Mouse (Mus musculus): ENCODE results near the gene Cd47.

Cd47 gene

GRCm38 (mm10) chr16:49892945-49893344 lies 92.6 kb downstream of the Cd47 start:
- TF ChIP-seq GATA4 (IDR thresholded peaks at IDR 0.05; ENCODE audit: insufficient replicate concordance, low read length) = no peak

- TF ChIP-seq GATA4 (IDR thresholded peaks at IDR 0.05; ENCODE audit: insufficient replicate concordance, low read length) = no peak
These were observed 94.3 kb downstream of the Cd47 start for GRCm38 (mm10) chr16:49894624-49895023.

GRCm38 (mm10) chr16:49896132-49896531 lies 95.8 kb downstream of the Cd47 start:
- TF ChIP-seq GATA4 (IDR thresholded peaks at IDR 0.05; ENCODE audit: insufficient replicate concordance, low read length) = no peak

DNA sequence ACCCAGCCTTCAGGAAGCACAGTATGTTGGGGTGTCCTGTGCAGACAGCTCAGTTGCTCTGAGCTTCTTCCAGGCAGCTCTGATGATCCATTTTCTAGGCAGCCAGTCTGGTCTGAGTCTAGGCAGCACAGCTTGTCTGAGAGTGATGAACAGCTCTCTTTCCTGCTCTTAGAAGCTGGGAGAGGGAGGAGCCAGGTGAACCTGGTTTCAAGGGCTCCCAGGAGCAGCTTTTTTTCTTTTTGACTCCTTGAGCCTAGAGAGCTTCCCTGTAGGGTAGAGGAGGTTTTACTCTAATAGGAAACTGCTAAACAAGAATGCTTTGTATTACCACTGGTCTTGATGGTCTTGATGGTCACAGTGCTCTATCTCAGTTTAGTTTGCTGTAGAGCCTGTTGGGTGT lies 101.1 kb downstream of the Cd47 start:
- no peak for TF ChIP-seq GATA4 (IDR thresholded peaks at IDR 0.05; ENCODE audit: insufficient replicate concordance, low read length)

- no peak for TF ChIP-seq GATA4 (IDR thresholded peaks at IDR 0.05; ENCODE audit: insufficient replicate concordance, low read length)
These were observed 101.8 kb downstream of the Cd47 start for GRCm38 (mm10) chr16:49902083-49902482.

- no peak for TF ChIP-seq GATA4 (IDR thresholded peaks at IDR 0.05; ENCODE audit: insufficient replicate concordance, low read length)
These were observed 104.1 kb downstream of the Cd47 start for GRCm38 (mm10) chr16:49904248-49904930.

GRCm38 (mm10) chr16:49905041-49905440 lies 104.7 kb downstream of the Cd47 start:
- TF ChIP-seq GATA4 (IDR thresholded peaks at IDR 0.05; ENCODE audit: insufficient replicate concordance, low read length) = no peak

DNA sequence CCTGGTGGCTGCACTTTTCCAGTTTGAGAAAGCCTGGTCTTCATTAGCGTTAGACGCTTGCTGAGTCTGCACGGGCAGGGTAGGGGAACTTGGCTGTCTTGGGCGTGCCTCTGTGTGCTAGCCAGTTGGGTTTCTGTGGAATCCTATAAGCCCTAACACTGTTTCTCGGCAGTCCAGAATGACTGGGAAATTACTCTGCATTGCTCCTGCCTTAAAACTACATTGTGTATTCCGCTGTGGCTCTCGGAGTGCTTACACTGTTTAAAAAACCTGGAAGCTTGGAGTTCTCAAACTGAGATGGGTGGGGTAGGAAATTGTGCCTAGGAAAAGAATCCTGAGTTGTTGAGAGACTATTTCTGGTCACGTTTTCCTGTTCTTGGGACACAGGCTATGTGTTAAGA lies 105.3 kb downstream of the Cd47 start:
- no peak for TF ChIP-seq GATA4 (IDR thresholded peaks at IDR 0.05; ENCODE audit: insufficient replicate concordance, low read length)

DNA sequence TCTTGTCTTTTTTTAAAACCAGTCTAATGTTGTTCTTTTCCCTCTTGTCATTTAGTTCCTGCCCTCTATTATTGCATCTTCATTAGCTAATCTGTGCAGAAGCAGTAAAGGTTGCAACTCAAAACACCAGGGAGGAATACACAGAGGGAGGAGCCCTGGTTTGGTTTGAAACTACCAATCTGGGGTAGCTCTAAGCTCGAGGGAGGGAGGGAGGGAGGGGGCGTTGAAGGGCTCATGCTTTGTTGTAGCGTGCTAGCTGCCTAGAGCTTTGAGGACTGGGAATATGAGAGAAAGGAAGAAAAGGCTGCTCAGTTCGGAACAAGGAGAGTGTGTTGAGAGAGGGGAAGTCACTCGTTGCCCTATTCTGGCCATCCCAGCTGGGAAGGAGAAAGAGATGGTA lies 105.7 kb downstream of the Cd47 start:
- no peak for TF ChIP-seq GATA4 (IDR thresholded peaks at IDR 0.05; ENCODE audit: insufficient replicate concordance, low read length)

DNA sequence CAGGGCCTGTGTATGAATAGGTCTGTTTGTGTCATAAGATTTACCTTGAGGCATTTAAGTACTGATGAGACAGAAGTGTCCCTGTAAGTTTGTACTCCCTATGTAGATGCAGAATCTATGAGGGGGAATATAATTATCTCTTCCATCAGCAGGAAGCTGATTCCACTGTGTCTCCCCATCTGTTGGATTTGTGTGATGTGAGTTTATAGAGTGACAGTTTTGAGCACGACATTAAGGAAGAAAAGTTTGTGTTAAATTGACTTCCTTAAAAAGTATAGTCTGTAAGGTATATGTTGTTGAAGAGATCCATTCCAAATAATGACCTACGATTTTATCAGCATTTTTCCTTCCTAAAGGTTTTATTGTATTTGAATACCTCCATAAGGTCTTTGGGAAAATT lies 106.6 kb downstream of the Cd47 start:
- no peak for TF ChIP-seq GATA4 (IDR thresholded peaks at IDR 0.05; ENCODE audit: insufficient replicate concordance, low read length)

DNA sequence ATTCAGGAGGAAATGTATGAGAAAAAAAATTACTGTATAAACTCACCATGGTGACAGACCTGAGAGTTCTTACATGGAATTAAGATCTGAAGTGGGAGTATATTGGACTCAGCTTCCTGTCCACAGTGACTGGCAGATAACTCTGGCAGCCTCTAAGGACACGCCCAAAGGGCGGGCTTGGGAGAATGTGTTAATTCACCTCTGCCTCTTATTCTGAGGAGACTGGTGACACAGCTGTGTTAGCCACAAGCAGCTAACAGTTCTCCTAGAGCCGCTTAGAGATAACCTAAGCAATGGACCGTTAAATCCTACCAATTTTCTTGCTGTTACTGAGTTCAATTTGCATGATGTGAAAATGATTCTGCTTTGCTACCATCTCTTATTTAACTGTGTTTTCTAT lies 107.0 kb downstream of the Cd47 start:
- no peak for TF ChIP-seq GATA4 (IDR thresholded peaks at IDR 0.05; ENCODE audit: insufficient replicate concordance, low read length)

- no peak for TF ChIP-seq GATA4 (IDR thresholded peaks at IDR 0.05; ENCODE audit: insufficient replicate concordance, low read length)
These were observed 109.2 kb downstream of the Cd47 start for GRCm38 (mm10) chr16:49909536-49909935.

GRCm38 (mm10) chr16:49914094-49914493 lies 113.8 kb downstream of the Cd47 start:
- TF ChIP-seq GATA4 (IDR thresholded peaks at IDR 0.05; ENCODE audit: insufficient replicate concordance, low read length) = no peak

GRCm38 (mm10) chr16:49915532-49916476 lies 115.5 kb downstream of the Cd47 start:
- TF ChIP-seq GATA4 (IDR thresholded peaks at IDR 0.05; ENCODE audit: insufficient replicate concordance, low read length) = no peak

- TF ChIP-seq GATA4 (IDR thresholded peaks at IDR 0.05; ENCODE audit: insufficient replicate concordance, low read length) = no peak
These were observed 119.9 kb downstream of the Cd47 start for GRCm38 (mm10) chr16:49920191-49920590.

DNA sequence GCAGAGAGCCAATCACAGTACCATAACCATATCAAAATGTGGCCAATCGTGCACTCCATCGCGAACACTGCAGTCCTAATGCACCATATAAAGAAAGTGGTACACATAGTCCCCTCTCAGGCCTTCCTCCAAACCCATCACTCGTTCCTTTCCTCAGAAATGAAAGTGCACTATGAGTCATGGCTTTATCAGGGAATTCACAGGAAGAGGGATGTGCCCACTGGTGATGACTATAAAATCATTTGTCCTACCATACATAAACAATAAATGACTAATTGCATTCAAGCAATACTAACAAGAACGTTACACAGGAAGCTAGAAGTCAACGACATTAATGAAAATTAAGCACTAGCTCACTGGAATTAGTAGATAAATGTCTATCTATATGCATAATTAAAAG lies 121.3 kb downstream of the Cd47 start:
- TF ChIP-seq GATA4 (IDR thresholded peaks at IDR 0.05; ENCODE audit: insufficient replicate concordance, low read length) = no peak
